Comparison of ENCODE assay signal across 19 mouse cellular contexts in genomic region chr6:80126419-80126818, GRCm38 (mm10).
"Had no signal": no experiment of that assay in that cellular context is flagged by ENCODE, and none has a peak within 500 bp of the region (broad histone marks: within the 10 kb centered on the region; RNA-seq: fewer than 3 reads in every experiment).

No protein-coding gene starts in this region.

- DNase-seq: gastrocnemius, adult 2 months; gastrocnemius, postnatal 10 days; gastrocnemius, postnatal 25 days; heart, adult 18-20 months; heart, postnatal 10 days; heart, postnatal 4 days; kidney, adult 18-20 months; kidney, adult 8-10 months; kidney, postnatal 10 days; kidney, postnatal 25 days; kidney, postnatal 4 days; layer of hippocampus, adult 9-11 months; layer of hippocampus, postnatal 36 days; liver; liver, embryonic 13.5 days had no signal

- ATAC-seq: hindbrain, embryonic 16.5 days; inflammation-experienced regulatory T-cells, adult 6 months; intestine, embryonic 15.5 days; intestine, postnatal 0 days had no signal
